Mouse (Mus musculus): Measurements from ENCODE around the gene Fbxw21.
A peak's percentile ranks its signal among the peaks of the same experiment; 100 is the strongest.

DNA sequence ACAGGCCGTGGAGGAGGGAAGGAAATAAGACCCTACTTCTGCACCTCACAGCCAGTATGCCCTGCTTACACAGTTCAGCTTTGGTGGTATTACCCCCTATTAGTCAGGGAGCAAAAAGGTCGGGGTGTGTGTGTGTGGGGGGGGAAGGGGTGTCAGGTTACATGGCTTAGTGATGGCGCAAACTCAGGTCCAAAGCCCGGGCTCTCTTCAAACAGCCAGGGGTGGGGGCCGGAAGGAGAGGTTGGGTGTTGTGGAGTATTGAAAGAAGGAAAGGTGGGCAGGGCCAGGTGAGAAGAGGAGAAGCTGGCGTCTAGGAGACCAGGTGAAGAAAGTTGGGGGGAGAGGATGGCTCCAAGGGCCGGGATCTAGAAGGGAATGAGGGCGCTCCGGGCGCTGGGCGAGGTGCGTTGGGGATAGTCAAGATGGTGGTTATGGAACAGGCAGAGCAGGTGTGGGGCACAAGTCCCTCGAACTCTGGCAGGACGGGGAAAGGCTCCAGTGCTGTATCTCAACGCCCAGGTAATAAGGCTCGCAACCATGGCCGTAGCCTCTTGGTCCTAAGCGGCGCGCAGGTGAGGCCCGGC lies 67.2 kb downstream of the Fbxw21 start:
- TF ChIP-seq CTCF (IDR thresholded peaks at IDR 0.05; ENCODE audit: low read depth) (no peak), EP300 (optimal IDR thresholded peaks at IDR 0.05) (peak; percentile 48)
